Mouse (Mus musculus) hindbrain, embryonic 14.5 days (tissue): ENCODE data around the gene Lce3d. TPM values are rescaled to one million over a fixed set of nuclear protein-coding genes. Genes with fewer than 3 reads are reported as not detected.
A peak's percentile ranks its signal among the peaks of the same experiment; 100 is the strongest.

Experiments
- ATAC-seq: fragments of 200-750 bp; cut with Nextera tagmentation; 2 replicates; pipeline ENCODE4 v1.8.0; 2017; ENCODE audit warnings: moderate number of reproducible peaks, mild to moderate bottlenecking, moderate TSS enrichment, moderate library complexity; ENCODE audit not compliant: low FRiP score
- DNase-seq: peaks from one replicate; pipeline ENCODE4 v3.0.0-alpha.2; 2015; ENCODE audit warnings: low spot score
- H3K27ac ChIP-seq: fragments of 300-500 bp; sonication (generic); 2 replicates; pipeline ENCODE4 v1.5.1; 2014; ENCODE audit warnings: mild to moderate bottlenecking, moderate library complexity
- H3K27me3 ChIP-seq: fragments of 300-500 bp; sonication (generic); 2 replicates; pipeline ENCODE4 v1.6.1; 2014; ENCODE audit warnings: mild to moderate bottlenecking, low read length, mixed read lengths; ENCODE audit not compliant: control insufficient read depth, insufficient read depth
- H3K36me3 ChIP-seq: fragments of 300-500 bp; sonication (generic); replicated peaks from 2 replicates; pipeline ENCODE4 v1.6.1; 2014; ENCODE audit not compliant: control insufficient read depth, insufficient read depth
- H3K4me1 ChIP-seq: fragments of 300-500 bp; sonication (generic); replicated peaks from 2 replicates; pipeline ENCODE4 v1.6.1; 2014; ENCODE audit warnings: antibody characterized with exemption, low read length, mixed read lengths; ENCODE audit not compliant: control insufficient read depth, insufficient read depth
- H3K4me2 ChIP-seq: fragments of 300-500 bp; sonication (generic); replicated peaks from 2 replicates; pipeline ENCODE4 v1.6.1; 2014; ENCODE audit warnings: mild to moderate bottlenecking, moderate library complexity
- H3K4me3 ChIP-seq: fragments of 300-500 bp; sonication (generic); replicated peaks from 2 replicates; pipeline ENCODE4 v1.5.1; 2014; ENCODE audit warnings: mild to moderate bottlenecking, low read length
- H3K9ac ChIP-seq: fragments of 300-500 bp; sonication (generic); 2 replicates; pipeline ENCODE4 v1.6.1; 2014
- H3K9me3 ChIP-seq: fragments of 300-500 bp; sonication (generic); 2 replicates; pipeline ENCODE4 v1.6.1; 2016; ENCODE audit warnings: low read length; ENCODE audit not compliant: control insufficient read depth
- WGBS: fragments of 180-500 bp; shearing (Covaris S2); extraction: QIAGEN DNeasy Blood & Tissue Kit; methylation state at CpG from one replicate; pipeline ENCODE4 v1.1.7; 2014; 5-methylcytosine and 5-hydroxymethylcytosine counted together
- polyA plus RNA-seq: library from polyadenylated mRNA; unstranded; fragments of >200 nt; fragmentation: Nextera tagmentation; extraction: Ambion mirVana; gene quantifications from 2 replicates; pipeline ENCODE4 v1.2.1, GENCODE M21; 2014

Lce3d gene
- polyA plus RNA-seq, result not detected in 2 replicates

DNA sequence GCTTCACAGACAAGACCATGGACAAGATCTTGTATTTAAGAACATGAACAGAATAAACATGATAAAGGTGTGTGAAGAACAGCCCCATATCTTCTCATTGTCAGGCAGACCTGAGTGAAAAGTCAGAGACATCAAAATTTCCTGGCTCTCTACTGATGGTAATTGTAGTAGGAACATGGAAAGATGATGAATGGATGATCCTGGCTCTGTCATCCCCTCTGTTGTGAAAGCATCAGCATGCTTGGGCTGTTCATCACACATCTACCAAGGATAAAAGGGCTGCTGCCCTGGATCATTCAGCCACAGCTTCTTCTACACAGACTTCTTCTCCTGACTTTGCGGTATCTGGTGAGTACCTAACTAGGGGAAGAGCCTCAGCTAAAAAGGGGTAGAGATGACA, at the start of gene Lce3d:
Lce3d (plus strand) TSS at position 301 of the 400 bp plus-strand sequence.
- H3K9me3 ChIP-seq, result no peaks in the 10 kb centered on the region
- H3K4me2 ChIP-seq, result no peak within 1 kb of the TSS
- H3K27ac ChIP-seq, result no peak within 1 kb of the TSS
- 96% methylated on average over 1 of the region's 1 CpGs for WGBS
- H3K4me1 ChIP-seq, result no peaks in the 10 kb centered on the region
- H3K27me3 ChIP-seq, result no peaks in the 10 kb centered on the region
- H3K9ac ChIP-seq, result no peak within 1 kb of the TSS
- DNase-seq (no peak), ATAC-seq (no peak)
- no peak within 1 kb of the TSS for H3K4me3 ChIP-seq
- H3K36me3 ChIP-seq, result no peaks in the 10 kb centered on the region

DNA sequence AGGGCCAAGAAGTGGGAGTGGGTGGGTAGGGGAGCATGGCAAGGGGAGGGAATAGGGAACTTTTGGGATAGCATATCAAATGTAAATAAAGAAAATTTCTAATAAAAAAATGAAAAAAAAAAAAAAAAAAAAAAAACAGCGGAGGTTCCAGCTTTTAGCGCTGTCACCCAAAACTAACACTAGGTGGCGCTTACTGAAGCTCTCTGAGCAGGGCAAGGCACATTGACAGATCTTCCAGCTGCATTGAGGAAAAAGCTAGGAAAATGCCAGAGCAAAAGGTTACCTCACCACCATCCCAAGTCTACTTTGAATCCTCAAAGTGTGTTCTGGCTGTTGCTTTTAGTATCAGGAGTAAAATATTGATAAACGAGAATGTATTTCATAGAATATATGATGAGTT, 49.6 kb upstream of the Lce3d start:
- no peaks in the 10 kb centered on the region for H3K4me1 ChIP-seq
- no peaks in the 10 kb centered on the region for H3K9me3 ChIP-seq
- no peak overlapping the region for H3K4me2 ChIP-seq
- ATAC-seq (peak; percentile 71), DNase-seq (peak; percentile 72)
- H3K4me3 ChIP-seq, result no peak overlapping the region
- H3K27me3 ChIP-seq, result no peaks in the 10 kb centered on the region
- no peak overlapping the region for H3K9ac ChIP-seq
- 20% methylated on average over 4 of the region's 4 CpGs for WGBS
- no peak overlapping the region for H3K27ac ChIP-seq
- no peaks in the 10 kb centered on the region for H3K36me3 ChIP-seq

DNA sequence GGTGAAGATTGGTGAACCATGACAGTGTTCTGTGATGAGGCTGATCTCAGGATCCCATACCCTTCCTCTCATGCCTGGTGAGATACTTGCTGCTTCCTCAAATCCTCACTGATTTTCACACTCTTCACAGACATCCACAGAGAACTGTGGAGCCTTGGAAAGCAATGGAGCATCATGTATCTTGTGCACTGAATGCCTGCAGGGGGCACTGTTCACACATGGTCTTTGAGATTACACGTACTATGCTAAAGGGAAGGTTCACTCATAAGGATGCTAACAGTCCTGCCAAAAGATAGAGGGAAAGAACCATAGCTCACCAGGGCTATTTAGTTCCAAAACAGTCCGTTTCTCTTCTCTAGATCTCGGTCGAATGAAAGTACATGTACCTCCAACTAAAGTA, 36.8 kb upstream of the Lce3d start:
- no peaks in the 10 kb centered on the region for H3K36me3 ChIP-seq
- no peaks in the 10 kb centered on the region for H3K27me3 ChIP-seq
- no peak overlapping the region for H3K4me2 ChIP-seq
- ATAC-seq (peak; percentile 40; the same call in 1 of the 2 replicates), DNase-seq (no peak)
- H3K27ac ChIP-seq, result no peak overlapping the region
- no peaks in the 10 kb centered on the region for H3K4me1 ChIP-seq
- no peak overlapping the region for H3K9ac ChIP-seq
- no peak overlapping the region for H3K4me3 ChIP-seq
- WGBS, result 64% methylated on average over 4 of the region's 4 CpGs
- no peaks in the 10 kb centered on the region for H3K9me3 ChIP-seq

DNA sequence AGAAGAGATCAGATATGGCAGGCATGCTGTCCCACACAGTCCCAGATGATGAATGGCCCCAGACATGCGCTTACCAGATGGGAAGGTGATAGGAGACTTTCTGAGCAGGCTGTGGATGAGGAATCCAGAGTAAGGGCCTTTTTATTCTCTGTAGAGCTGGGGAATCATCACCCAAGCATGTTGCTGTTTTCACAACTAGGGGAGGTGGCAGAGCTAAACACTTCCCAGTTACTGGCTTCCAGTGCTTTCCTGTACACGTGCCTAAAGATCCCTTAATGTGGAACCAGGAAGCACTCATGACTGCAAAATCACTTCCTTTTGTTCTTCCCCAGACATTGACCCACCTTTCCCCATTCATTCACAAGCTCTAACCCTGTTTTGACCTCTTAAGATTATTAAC, 31.1 kb upstream of the Lce3d start, which contains the start of gene Lce3a:
Lce3a (minus strand) TSS at position 101 of the 400 bp plus-strand sequence.
- Histone ChIP-seq H3K36me3 (no peaks in the 10 kb centered on the region), H3K9me3 (no peaks in the 10 kb centered on the region), H3K27ac (no peak within 1 kb of the TSS), H3K4me1 (no peaks in the 10 kb centered on the region), H3K4me2 (no peak within 1 kb of the TSS), H3K9ac (no peak within 1 kb of the TSS), H3K27me3 (no peaks in the 10 kb centered on the region), H3K4me3 (no peak within 1 kb of the TSS)
- WGBS, result 81% methylated on average over 2 of the region's 2 CpGs
- DNase-seq, result no peak
- no peak for ATAC-seq

DNA sequence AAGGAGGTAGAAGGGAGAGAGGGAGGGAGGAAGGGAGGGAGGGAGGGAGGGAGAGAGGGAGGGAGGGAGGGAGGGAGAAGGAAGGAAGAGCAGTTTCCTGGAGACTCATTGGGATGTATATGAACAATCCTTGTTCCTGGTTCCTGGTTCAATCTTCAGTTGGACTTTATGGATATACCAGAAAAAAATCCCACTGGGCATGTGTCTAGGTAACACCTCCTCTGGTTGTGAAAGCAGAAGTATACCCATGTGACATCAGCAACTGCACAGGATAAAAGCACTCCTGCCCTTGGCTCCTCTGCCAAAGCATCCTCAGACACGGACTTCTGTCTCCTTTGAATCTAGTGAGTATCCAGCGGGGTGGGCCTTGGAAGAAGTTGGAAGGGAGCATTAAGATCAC, 24.5 kb upstream of the Lce3d start, which contains the start of gene Lce3b:
Lce3b (plus strand) TSS at position 301 of the 400 bp plus-strand sequence.
- ATAC-seq (no peak), DNase-seq (no peak)
- Histone ChIP-seq H3K9me3 (no peaks in the 10 kb centered on the region), H3K4me3 (no peak within 1 kb of the TSS), H3K9ac (no peak within 1 kb of the TSS), H3K36me3 (no peaks in the 10 kb centered on the region), H3K27ac (no peak within 1 kb of the TSS), H3K4me1 (no peaks in the 10 kb centered on the region), H3K4me2 (no peak within 1 kb of the TSS), H3K27me3 (no peaks in the 10 kb centered on the region)
- WGBS, result 73% methylated on average over 2 of the region's 2 CpGs

DNA sequence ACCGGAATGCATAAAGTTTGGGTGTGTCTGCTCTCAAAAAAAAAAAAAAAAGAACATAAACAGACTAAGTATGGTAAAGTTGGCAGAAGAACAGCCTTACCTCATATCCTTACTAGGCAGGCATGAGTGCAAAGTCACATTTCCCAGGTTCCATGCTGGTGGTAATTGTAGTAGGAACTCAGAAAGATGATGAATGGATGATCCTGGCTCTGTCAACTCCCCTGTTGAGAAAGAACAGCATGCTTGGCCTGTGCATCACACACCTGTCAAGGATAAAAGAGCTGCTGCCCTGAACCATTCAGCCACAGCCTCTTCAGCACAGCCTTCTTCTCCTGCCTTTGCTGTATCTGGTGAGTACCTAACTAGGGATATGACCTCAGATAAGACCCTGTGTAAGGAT, 13.0 kb upstream of the Lce3d start, which contains the start of gene Lce3c:
Lce3c (plus strand) TSS at position 301 of the 400 bp plus-strand sequence.
- Histone ChIP-seq H3K4me1 (no peaks in the 10 kb centered on the region), H3K27me3 (no peaks in the 10 kb centered on the region), H3K9ac (no peak within 1 kb of the TSS), H3K27ac (no peak within 1 kb of the TSS), H3K36me3 (no peaks in the 10 kb centered on the region), H3K4me3 (no peak within 1 kb of the TSS), H3K9me3 (no peaks in the 10 kb centered on the region), H3K4me2 (no peak within 1 kb of the TSS)
- ATAC-seq, result no peak; the same call in 1 of the 2 replicates
- 94% methylated on average over 1 of the region's 1 CpGs for WGBS
- no peak for DNase-seq

DNA sequence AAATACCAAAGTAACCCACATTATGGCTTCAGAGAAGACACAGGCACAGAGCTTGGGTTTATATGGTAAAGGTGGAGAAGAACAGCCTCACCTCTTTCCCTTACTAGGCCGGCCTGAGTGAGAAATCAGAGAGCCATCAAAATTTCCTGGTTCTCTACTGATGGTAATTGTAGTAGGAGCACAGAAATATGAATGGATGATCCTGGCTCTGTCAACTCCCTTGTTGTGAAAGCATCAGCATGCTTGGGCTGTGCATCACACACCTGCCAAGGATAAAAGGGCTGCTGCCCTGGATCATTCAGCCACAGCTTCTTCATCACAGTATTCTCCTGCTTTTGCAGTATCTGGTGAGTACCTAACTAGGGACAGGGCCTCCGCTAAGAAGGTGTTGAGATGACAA, 9.6 kb downstream of the Lce3d start, which contains the start of gene Lce3e:
Lce3e (plus strand) TSS at position 301 of the 400 bp plus-strand sequence.
- Histone ChIP-seq H3K36me3 (no peaks in the 10 kb centered on the region), H3K4me1 (no peaks in the 10 kb centered on the region), H3K9me3 (no peaks in the 10 kb centered on the region), H3K4me2 (no peak within 1 kb of the TSS), H3K27me3 (no peaks in the 10 kb centered on the region), H3K9ac (no peak within 1 kb of the TSS), H3K4me3 (no peak within 1 kb of the TSS), H3K27ac (no peak within 1 kb of the TSS)
- DNase-seq, result no peak
- no peak for ATAC-seq
- 94% methylated on average over 2 of the region's 2 CpGs for WGBS

DNA sequence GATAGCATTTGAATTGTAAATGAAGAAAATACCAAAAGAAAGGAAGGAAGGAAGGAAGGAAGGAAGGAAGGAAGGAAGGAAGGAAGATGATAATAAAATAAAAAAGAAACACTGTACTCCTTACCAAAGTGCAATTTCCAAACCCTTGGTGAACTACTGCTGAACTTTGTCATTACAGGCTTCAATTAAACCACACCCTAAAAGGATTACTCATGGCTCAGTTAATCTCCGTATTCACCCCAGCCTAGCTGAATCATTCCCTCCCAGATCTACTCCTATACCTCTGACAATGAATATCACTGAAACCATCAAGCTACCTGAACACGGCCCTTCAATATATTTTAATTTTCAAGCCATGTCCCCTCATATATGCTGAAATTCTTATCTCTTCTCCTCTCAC, 21.3 kb downstream of the Lce3d start:
- 76% methylated on average over 2 of the region's 2 CpGs for WGBS

DNA sequence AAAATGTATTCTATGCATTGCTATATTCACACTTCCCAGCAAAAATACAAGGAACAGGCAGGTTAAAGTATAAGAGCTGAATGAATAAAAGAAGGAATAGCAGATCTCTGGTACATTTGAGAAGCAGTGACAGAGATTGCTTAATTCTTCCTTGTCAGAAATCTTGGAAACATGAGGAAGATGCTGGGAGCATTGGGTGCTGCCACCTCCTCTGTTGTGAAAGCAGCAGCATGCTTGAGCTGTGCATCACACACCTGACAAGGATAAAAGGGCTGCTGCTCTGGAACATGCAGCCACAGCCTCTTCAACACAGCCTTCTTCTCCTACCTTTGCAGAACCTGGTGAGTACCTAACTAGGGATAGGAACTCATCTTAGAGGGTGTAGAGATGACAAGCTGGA, 34.7 kb downstream of the Lce3d start, which contains the start of gene Lce3f:
Lce3f (plus strand) TSS at position 301 of the 400 bp plus-strand sequence.
- Histone ChIP-seq H3K4me3 (no peak within 1 kb of the TSS), H3K9ac (no peak within 1 kb of the TSS), H3K4me1 (no peaks in the 10 kb centered on the region), H3K27ac (no peak within 1 kb of the TSS), H3K27me3 (no peaks in the 10 kb centered on the region), H3K36me3 (no peaks in the 10 kb centered on the region), H3K9me3 (no peaks in the 10 kb centered on the region), H3K4me2 (no peak within 1 kb of the TSS)
- ATAC-seq, result no peak
- DNase-seq, result no peak

More for the DNA sequence above, 21.3 kb downstream of the Lce3d start:
- no peak overlapping the region for H3K27ac ChIP-seq
- no peaks in the 10 kb centered on the region for H3K4me1 ChIP-seq
- no peaks in the 10 kb centered on the region for H3K36me3 ChIP-seq
- no peak overlapping the region for H3K4me3 ChIP-seq
- no peak overlapping the region for H3K9ac ChIP-seq
- no peak for DNase-seq
- H3K27me3 ChIP-seq, result no peaks in the 10 kb centered on the region
- no peak for ATAC-seq
- H3K9me3 ChIP-seq, result no peaks in the 10 kb centered on the region
- no peak overlapping the region for H3K4me2 ChIP-seq

DNA sequence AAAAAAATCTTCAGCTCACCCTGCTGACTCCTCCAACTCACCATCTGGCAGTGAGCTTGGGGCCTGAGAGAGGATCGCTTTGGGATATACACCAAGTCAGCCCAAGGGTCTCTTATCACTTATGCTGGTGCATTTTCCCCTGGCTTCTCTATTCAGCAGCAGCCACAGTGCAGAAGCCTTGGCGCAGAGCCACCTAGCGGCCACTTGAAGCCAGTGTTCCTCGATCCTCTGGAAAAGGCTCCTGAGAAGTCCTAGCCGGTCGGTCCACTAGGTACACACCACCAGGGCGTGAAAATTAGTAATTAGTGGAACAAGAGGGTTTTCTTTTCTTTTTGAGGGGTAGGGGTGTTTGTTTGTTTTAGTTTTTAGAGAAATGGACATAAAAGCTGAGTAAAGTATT, 41.5 kb downstream of the Lce3d start:
- peak; percentile 90 for DNase-seq
- Histone ChIP-seq H3K4me3 (no peak overlapping the region), H3K9ac (no peak overlapping the region), H3K27ac (no peak overlapping the region), H3K27me3 (no peaks in the 10 kb centered on the region), H3K4me1 (no peaks in the 10 kb centered on the region), H3K9me3 (no peaks in the 10 kb centered on the region), H3K4me2 (no peak overlapping the region), H3K36me3 (no peaks in the 10 kb centered on the region)
- 5% methylated on average over 7 of the region's 7 CpGs for WGBS
- ATAC-seq, result peak; percentile 91
